Mouse (Mus musculus) hematopoietic stem cell, adult 5-6 weeks (primary cell): ENCODE data around the gene Lats1. TPM values are rescaled to one million over a fixed set of nuclear protein-coding genes. Genes with fewer than 3 reads are reported as not detected.

ENCODE experiments used
- ATAC-seq, 2 experiments: fragments of 125-278 bp in 1 of 2; replicated peaks in 1 of 2; 2 replicates each; pipeline ENCODE4 v1.8.0; 2016 to 2017; ENCODE audit warnings: inconsistent platforms in 2 of 2, mild to moderate bottlenecking in 2 of 2, moderate number of reproducible peaks in 2 of 2, low read depth in 1 of 2, moderate TSS enrichment in 1 of 2; ENCODE audit not compliant: low FRiP score in 2 of 2, poor library complexity in 2 of 2, severe bottlenecking in 2 of 2, insufficient read depth in 1 of 2, low TSS enrichment in 1 of 2
- total RNA-seq: library from RNA; stranded (forward); fragments of 172-1452, 232-1000 nt; gene quantifications from 2 replicates; pipeline ENCODE4 v1.2.3, GENCODE M21; 2017

Lats1 gene
- 26.0 and 28.7 TPM in 2 replicates for total RNA-seq

DNA sequence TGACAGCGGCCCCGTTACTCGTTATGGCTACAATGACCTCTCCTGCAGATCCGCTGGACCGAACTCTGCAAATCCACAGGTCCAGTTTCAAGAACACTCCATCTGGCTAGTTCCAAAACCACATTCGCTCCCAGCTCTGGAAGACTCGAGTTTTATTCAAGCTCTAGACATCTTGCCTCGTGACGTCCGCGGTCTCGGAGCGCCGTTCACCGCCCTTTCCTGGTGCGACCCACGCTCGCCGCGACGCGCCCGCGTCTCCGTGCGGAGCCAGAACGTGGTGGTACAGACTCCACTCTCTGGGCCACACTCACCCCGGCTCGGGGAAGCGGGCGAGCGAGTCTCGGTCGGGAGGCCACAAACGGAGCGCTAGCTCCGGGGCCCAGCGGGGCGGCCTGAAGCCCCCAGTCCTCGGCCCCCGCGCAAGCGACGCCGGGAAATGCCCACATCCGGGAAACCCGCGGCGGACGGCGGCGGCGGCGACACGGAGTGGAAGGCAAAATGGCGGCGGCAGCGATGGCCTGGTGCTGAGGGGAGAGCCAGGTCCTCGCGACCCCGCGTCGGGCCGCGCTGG is at the start of gene Lats1, which contains the start of gene Pcmt1:
Gene Lats1 (plus strand): TSS at position 484 of the 571 bp plus-strand sequence.
Gene Pcmt1 (minus strand): TSS at position 406 of the 571 bp plus-strand sequence.
- peak; percentile 58 to 72 for ATAC-seq

GRCm38 (mm10) chr10:7640366-7640765 is 40.6 kb upstream of the Lats1 start:
- no peak for ATAC-seq

DNA sequence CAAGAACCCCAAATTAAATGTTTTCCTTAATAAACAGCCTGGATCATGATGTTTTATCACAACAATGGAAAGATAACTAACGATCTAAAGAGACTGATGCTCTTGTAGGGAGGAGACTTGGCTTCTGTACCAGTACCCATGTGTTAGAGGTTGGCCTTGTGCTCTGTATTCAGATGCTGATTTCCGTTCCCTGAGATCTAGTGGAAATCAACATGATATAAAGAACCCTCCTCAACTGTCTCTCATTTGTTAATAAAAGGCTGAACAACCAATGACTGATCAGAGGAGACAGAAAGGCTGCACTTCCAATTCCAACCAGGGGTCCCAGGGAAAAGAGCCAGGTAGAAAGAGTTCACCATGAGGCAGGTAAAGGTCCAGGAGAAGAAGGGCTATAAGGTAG is 35.1 kb upstream of the Lats1 start:
- ATAC-seq = no peak

GRCm38 (mm10) chr10:7649059-7649458 is 32.0 kb upstream of the Lats1 start:
- no peak for ATAC-seq

GRCm38 (mm10) chr10:7651057-7651456 is 30.0 kb upstream of the Lats1 start:
- ATAC-seq = no peak

GRCm38 (mm10) chr10:7662471-7663141 is 18.4 kb upstream of the Lats1 start:
- ATAC-seq = peak; percentile 53 to 59

GRCm38 (mm10) chr10:7663159-7664026 is 17.6 kb upstream of the Lats1 start:
- ATAC-seq = peak; percentile 37 to 59

DNA sequence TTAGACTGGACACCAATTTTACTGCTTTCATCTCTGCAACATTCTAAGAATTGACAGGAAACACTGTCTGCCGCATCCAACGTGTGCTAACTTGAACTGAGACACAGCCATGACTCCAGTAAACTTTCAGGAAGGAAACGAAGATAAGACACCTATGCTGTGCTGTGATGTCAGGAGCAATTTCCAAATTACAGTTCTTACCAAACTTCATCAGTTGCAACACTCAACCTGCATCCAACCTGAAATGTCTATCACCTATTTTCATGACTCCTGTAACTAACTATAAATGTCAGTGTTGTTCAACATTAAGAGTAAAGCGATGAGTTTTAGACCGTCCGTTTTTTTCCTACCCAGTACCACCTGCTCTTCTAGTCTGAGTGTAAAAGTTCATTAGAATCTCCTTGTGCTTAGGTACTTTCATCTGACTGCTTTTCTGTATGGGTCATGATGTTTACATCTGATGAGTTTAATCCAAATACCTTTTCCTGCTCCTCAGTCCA is 16.9 kb upstream of the Lats1 start:
- peak in 1 of 2 experiments; percentile 7; a peak in 1 of 4 replicates for ATAC-seq

GRCm38 (mm10) chr10:7664889-7665288 is 16.1 kb upstream of the Lats1 start:
- no peak for ATAC-seq

- peak; percentile 83 to 85 for ATAC-seq
Observed at GRCm38 (mm10) chr10:7667342-7667802, 13.6 kb upstream of the Lats1 start, which contains the start of gene Nup43. TSS of gene Nup43 (plus strand) at chr10:7667503.

DNA sequence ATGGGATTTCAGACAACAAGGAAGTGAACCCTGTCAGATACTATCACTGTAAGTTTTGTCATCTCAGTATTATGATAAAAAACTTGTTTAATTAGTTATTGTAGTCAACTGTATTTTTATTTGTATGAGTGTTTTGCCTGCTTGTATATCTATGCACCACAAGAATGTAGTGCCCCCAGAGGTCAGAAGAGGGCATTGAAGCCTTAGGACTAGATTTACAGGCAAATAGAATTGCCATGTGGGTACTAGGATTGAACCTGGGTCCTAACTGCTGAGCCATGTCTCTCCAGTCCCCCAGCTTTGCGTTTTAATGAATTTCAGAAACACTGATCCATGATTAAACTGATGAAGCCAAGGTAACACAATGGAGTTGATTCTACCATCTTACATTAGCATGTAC is 7.3 kb upstream of the Lats1 start:
- ATAC-seq = peak; percentile 75 to 88

DNA sequence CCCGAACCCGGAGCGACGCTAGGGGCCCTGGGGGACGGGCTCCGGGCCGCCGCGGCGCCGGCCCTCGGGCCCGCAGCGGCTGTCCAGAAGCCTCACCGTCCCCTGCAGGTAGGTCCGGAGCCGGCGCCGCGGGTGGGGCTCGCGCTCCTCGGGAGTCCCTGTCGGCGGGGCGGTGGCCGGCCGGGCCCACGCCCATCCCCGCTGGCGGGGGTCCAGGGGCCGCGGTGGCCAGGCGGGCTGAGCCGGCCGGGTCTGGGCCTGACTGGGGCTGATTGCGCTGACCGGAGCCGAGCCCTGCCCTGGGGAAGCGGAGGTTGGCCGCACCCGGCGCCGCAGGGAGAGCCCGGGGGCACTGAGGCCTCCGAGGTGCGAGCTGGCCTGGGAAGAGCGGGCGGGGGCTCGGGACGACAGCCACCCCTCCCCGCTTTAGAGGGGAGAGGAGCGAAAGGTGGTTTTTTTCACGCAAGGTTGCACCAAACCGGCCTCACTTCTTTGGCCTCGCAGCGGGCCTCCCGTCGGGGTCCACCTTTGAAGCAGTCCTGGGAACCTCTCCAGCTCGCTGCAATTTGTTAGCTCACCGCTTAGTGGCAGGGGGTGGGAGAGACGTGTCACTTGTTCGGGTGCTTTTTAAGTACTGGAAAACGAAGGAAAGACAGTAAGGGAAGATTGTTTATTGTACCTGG is 470 bp downstream of the Lats1 start:
- peak; percentile 68 to 74 for ATAC-seq

DNA sequence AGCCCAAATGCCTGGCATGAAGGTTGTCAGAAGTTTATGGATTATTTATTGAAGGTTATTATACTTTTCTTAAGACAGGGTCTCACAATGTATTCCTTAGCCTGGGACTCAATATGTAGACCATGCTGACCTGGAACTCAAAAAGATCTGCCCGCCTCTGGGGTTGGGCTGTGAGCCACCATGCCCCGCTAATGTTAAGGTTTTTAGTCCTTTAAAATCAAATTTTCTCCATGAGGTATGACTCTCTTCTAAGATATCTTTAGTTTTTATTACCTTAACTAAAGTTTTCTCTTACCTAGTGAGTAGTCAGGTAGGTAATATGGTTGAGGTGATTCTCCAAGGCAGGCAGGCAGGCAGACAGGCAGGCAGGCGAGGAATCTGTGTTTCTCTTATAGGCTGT is 1.2 kb downstream of the Lats1 start:
- ATAC-seq = no peak

DNA sequence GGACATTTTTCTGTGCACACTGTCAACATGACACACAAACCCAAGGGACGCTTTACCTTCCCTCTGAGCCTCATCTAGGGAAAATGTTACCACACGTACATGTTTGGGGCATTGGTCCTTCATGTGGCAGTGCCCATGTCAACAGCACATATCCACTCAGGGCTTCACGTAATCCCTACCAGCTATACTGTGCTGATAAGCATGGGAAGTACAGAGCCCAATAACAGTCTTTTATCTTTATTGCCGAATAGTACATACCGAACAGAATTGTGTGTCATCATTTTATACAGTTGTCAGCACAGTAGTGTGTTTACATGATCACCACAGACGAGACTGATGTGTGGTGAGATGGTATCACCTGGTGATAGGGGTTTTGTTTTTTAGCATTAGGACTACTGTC is 5.9 kb downstream of the Lats1 start:
- ATAC-seq = no peak

- ATAC-seq = peak in 1 of 2 experiments; percentile 72; a peak in 1 of 4 replicates
Observed at GRCm38 (mm10) chr10:7695286-7695685, 14.3 kb downstream of the Lats1 start.

- no peak for ATAC-seq
Observed at GRCm38 (mm10) chr10:7700120-7700519, 19.1 kb downstream of the Lats1 start.

DNA sequence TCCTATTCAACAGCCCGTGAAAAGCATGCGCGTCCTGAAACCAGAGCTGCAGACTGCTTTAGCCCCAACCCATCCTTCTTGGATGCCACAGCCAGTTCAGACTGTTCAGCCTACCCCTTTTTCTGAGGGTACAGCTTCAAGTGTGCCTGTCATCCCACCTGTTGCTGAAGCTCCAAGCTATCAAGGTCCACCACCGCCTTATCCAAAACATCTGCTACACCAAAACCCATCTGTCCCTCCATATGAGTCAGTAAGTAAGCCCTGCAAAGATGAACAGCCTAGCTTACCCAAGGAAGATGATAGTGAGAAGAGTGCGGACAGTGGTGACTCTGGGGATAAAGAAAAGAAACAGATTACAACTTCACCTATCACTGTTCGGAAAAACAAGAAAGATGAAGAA is 21.6 kb downstream of the Lats1 start:
- no peak for ATAC-seq
